Mouse (Mus musculus) stomach, postnatal 0 days (tissue): ENCODE measurements around the gene A630023A22Rik.

ENCODE experiments used
- CTCF ChIP-seq: IDR thresholded peaks from 2 replicates; pipeline ENCODE4 v1.5.1; 2016; ENCODE audit warnings: antibody characterized with exemption, low read depth, mild to moderate bottlenecking, moderate library complexity
- EP300 ChIP-seq: optimal IDR thresholded peaks from 2 replicates; pipeline ENCODE3; 2016; ENCODE audit warnings: antibody characterized with exemption

GRCm38 (mm10) chr14:34131216-34131615, 28.7 kb upstream of the A630023A22Rik start:
- no peak for TF ChIP-seq CTCF
- no peak for TF ChIP-seq EP300
